Mouse (Mus musculus): ENCODE measurements around the gene Gm13420. TPM values are rescaled to one million over a fixed set of nuclear protein-coding genes. Genes with fewer than 3 reads are reported as not detected.

The Gm13420 gene
- polyA plus RNA-seq, 1 experiment from 2014 or later = 0.25 TPM

DNA sequence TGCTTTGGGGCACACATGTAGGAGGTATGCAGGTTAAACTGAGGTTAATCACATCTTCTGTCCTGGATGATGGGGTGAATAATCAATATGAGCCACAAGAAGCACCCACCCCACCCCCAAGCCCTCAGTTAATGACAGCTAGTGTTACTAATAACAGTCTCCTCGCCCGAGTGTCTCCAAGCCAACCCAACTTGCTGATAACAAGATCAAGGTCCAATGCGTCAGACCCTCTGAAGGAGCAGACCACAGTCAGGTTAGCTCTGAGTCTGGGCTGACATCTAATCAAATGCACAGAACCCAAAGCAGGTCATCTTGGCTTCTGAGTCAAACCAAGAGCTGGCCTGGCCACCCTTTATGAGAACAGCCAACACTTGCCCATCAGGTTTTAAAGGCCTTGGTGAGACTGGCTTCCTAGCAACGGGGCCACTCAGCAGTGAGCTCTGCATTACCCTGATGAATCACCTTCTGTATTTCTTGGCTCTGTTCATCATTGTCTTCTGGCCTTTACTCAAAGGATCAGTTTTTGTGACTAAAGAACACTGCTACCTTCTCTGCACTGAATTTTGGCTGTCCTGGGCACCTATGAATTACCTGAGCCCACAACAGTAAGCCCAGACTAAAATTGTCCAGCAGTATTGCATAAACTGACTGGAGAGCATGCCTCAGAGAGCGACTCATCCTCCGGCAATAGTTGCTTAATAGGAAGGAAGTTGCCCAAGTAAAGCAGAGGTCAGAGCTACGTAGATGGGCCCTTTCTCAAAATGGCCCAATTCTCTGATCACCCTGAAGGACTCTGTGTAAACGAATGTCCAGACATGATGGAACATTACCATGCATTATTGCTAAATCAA, 20.4 kb upstream of the Gm13420 start:
- 91% methylated on average over 8 of the region's 8 CpGs for WGBS
- Histone ChIP-seq H3K9ac (replicated peaks; ENCODE audit: low read length) (no peak overlapping the region), H3K4me1 (ENCODE audit: control insufficient read depth, insufficient read depth, low read length) (no peaks in the 10 kb centered on the region), H3K4me3 (ENCODE audit: low read depth, low read length) (no peak overlapping the region), H3K36me3 (replicated peaks; ENCODE audit: control insufficient read depth, insufficient read depth, low read depth, low read length) (peaks cover 3% of the 10 kb centered on the region), H3K9me3 (replicated peaks; ENCODE audit: control insufficient read depth, low read length) (no peaks in the 10 kb centered on the region), H3K27me3 (ENCODE audit: control insufficient read depth, insufficient read depth, low read length) (no peaks in the 10 kb centered on the region), H3K4me2 (ENCODE audit: low read depth, low read length) (no peak overlapping the region), H3K27ac (replicated peaks; ENCODE audit: low read depth, low read length) (no peak overlapping the region)
- ATAC-seq (replicated peaks; ENCODE audit: insufficient number of reproducible peaks, low FRiP score, low TSS enrichment, low read depth) (no peak), DNase-seq (ENCODE audit: low spot score) (no peak)

DNA sequence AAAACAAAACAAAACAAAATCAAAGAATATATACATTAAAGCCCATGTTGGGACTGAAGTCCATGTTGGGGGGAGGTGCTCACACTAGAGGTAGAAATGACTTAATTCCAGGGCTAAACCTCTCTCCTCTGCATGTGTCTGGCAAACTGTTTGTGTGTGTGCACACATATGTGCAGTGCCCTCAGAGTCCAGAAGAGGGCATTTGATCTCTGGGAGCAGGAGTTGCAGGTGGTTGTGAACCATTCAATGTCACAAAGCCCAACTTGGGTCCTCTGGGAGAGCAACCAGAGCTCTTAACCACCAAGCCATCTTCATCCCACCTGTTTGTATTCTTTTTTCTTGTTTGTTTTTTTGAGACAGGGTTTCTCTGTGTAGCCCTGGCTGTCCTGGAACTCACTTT, 18.7 kb upstream of the Gm13420 start:
- Histone ChIP-seq H3K4me1 (ENCODE audit: control insufficient read depth, insufficient read depth, low read length) (no peaks in the 10 kb centered on the region), H3K36me3 (replicated peaks; ENCODE audit: control insufficient read depth, insufficient read depth, low read depth, low read length) (peaks cover 3% of the 10 kb centered on the region)

DNA sequence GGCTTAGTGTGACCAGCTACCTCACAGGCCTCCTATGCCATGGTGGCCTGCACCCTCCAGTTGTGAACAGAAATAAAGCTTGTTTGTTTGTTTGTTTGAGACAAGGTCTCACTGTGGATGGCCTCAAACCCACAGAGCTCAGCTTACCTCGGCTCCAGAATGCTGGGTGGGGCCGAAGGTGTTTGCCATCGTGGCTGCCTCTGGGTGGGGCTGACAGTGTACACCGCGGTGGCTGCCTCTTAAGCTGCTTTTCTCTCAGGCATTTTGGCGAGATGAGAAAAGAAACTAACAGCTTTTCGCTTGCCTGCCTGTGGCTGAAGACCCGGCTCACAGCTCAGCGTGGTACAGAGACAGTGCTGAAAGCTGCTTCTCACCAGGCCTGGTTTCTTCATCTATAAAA, 17.4 kb upstream of the Gm13420 start:
- Histone ChIP-seq H3K4me1 (ENCODE audit: control insufficient read depth, insufficient read depth, low read length) (no peaks in the 10 kb centered on the region), H3K4me2 (ENCODE audit: low read depth, low read length) (no peak overlapping the region), H3K9me3 (replicated peaks; ENCODE audit: control insufficient read depth, low read length) (no peaks in the 10 kb centered on the region), H3K9ac (replicated peaks; ENCODE audit: low read length) (no peak overlapping the region), H3K4me3 (ENCODE audit: low read depth, low read length) (no peak overlapping the region), H3K36me3 (replicated peaks; ENCODE audit: control insufficient read depth, insufficient read depth, low read depth, low read length) (peaks cover 2% of the 10 kb centered on the region), H3K27me3 (ENCODE audit: control insufficient read depth, insufficient read depth, low read length) (no peaks in the 10 kb centered on the region), H3K27ac (replicated peaks; ENCODE audit: low read depth, low read length) (no peak overlapping the region)
- 71% methylated on average over 9 of the region's 9 CpGs for WGBS
- DNase-seq (ENCODE audit: low spot score) (no peak), ATAC-seq (replicated peaks; ENCODE audit: insufficient number of reproducible peaks, low FRiP score, low TSS enrichment, low read depth) (no peak)

More for the DNA sequence above, 18.7 kb upstream of the Gm13420 start:
- H3K27ac ChIP-seq (replicated peaks; ENCODE audit: low read depth, low read length) = no peak overlapping the region
- no peak overlapping the region for H3K9ac ChIP-seq (replicated peaks; ENCODE audit: low read length)
- no peak for DNase-seq (ENCODE audit: low spot score)
- H3K4me2 ChIP-seq (ENCODE audit: low read depth, low read length) = no peak overlapping the region
- H3K4me3 ChIP-seq (ENCODE audit: low read depth, low read length) = no peak overlapping the region
- no peak for ATAC-seq (replicated peaks; ENCODE audit: insufficient number of reproducible peaks, low FRiP score, low TSS enrichment, low read depth)
- no peaks in the 10 kb centered on the region for H3K9me3 ChIP-seq (replicated peaks; ENCODE audit: control insufficient read depth, low read length)
- H3K27me3 ChIP-seq (ENCODE audit: control insufficient read depth, insufficient read depth, low read length) = no peaks in the 10 kb centered on the region

DNA sequence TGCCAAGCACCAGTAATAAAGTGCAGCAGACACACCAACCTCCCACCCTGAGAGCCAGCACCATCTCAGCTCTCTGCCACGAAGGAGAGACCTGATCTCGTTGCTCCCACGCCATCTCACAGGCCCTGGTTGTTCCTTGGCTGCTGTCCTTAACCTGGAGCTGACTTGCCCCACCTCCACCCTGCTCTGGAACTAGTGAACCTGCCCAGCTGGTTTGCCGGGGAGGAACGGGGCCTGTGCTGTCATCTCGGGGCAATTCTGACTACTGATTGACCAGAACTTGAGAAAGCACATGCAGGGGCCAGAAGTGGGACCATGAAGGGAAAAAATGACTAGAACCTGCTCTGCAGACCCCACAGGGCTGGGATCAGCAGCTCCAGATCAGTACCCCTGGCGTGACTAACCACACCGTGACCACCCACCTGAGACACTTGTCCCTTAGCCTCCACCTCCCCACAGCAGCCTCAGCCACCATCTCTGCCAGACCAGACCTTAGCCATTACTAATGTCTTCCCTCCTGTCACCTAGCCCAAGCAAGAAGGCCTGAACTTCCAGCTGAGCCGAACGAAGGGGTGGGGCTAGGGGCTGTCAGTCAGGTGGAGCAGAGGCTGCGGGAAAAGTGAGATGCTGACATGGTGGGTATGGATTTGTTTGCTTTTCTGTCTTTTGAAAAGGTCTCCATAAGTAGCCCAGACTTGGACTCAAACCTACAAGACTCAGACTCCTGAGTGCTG, 16.7 kb upstream of the Gm13420 start:
- H3K9ac ChIP-seq (replicated peaks; ENCODE audit: low read length) = no peak overlapping the region
- H3K27ac ChIP-seq (replicated peaks; ENCODE audit: low read depth, low read length) = no peak overlapping the region
- no peaks in the 10 kb centered on the region for H3K27me3 ChIP-seq (ENCODE audit: control insufficient read depth, insufficient read depth, low read length)
- H3K36me3 ChIP-seq (replicated peaks; ENCODE audit: control insufficient read depth, insufficient read depth, low read depth, low read length) = no peaks in the 10 kb centered on the region; the same call in 1 of the 2 replicates
- no peaks in the 10 kb centered on the region for H3K4me1 ChIP-seq (ENCODE audit: control insufficient read depth, insufficient read depth, low read length)
- no peak for DNase-seq (ENCODE audit: low spot score)
- H3K9me3 ChIP-seq (replicated peaks; ENCODE audit: control insufficient read depth, low read length) = no peaks in the 10 kb centered on the region
- H3K4me3 ChIP-seq (ENCODE audit: low read depth, low read length) = no peak overlapping the region
- ATAC-seq (replicated peaks; ENCODE audit: insufficient number of reproducible peaks, low FRiP score, low TSS enrichment, low read depth) = no peak
- WGBS = 70% methylated on average over 11 of the region's 11 CpGs
- H3K4me2 ChIP-seq (ENCODE audit: low read depth, low read length) = no peak overlapping the region

DNA sequence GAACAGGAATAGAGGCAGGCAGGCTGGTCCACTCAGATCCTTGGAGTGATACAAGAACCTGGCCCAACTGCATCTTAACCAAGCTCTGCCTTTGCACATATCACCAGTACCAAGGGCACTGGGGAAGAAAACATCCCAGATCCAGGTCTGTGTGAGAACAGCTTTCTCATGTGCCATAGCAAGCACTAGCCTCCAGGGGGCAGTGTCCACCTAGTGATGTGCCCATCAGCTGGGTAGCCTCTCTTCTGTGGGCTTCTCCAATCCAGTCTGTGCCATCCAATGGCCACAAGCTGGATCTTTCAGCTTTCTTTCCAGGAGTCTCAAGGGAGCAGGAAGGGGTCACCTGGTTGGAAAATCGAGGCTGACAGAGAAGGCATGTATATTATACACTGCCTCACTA, 13.3 kb upstream of the Gm13420 start:
- Histone ChIP-seq H3K4me1 (ENCODE audit: control insufficient read depth, insufficient read depth, low read length) (no peaks in the 10 kb centered on the region), H3K36me3 (replicated peaks; ENCODE audit: control insufficient read depth, insufficient read depth, low read depth, low read length) (no peaks in the 10 kb centered on the region), H3K9ac (replicated peaks; ENCODE audit: low read length) (no peak overlapping the region), H3K4me3 (ENCODE audit: low read depth, low read length) (no peak overlapping the region), H3K4me2 (ENCODE audit: low read depth, low read length) (no peak overlapping the region), H3K9me3 (replicated peaks; ENCODE audit: control insufficient read depth, low read length) (no peaks in the 10 kb centered on the region), H3K27me3 (ENCODE audit: control insufficient read depth, insufficient read depth, low read length) (no peaks in the 10 kb centered on the region), H3K27ac (replicated peaks; ENCODE audit: low read depth, low read length) (no peak overlapping the region)
- ATAC-seq (replicated peaks; ENCODE audit: insufficient number of reproducible peaks, low FRiP score, low TSS enrichment, low read depth) (0 out of 2 replicates have a peak, but pooled peaks have one; percentile 12), DNase-seq (ENCODE audit: low spot score) (peak; percentile 84)
- 0% methylated on average over 1 of the region's 1 CpGs for WGBS

DNA sequence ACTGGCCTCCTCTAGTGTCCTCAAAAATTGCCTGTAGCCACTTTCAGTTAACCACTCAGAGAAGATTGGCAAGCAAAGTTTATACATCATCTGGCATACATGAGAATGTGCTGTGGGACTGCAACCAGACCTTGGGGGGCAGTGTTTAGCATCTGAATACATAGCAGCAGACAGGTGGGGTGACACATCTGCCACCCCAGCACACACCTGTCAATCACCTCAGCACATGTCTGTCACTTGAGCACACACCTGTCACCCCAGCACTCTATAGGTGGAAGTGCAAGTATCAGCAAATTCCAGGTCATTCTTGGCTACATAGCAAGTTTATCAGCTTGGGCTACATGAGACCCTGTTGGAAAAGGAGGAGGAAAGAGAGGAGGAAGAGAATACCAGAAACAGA, 4.2 kb upstream of the Gm13420 start:
- DNase-seq (ENCODE audit: low spot score) = no peak
- Histone ChIP-seq H3K9me3 (replicated peaks; ENCODE audit: control insufficient read depth, low read length) (no peaks in the 10 kb centered on the region), H3K4me3 (ENCODE audit: low read depth, low read length) (no peak overlapping the region), H3K9ac (replicated peaks; ENCODE audit: low read length) (no peak overlapping the region), H3K4me1 (ENCODE audit: control insufficient read depth, insufficient read depth, low read length) (peaks cover 5% of the 10 kb centered on the region), H3K4me2 (ENCODE audit: low read depth, low read length) (no peak overlapping the region), H3K36me3 (replicated peaks; ENCODE audit: control insufficient read depth, insufficient read depth, low read depth, low read length) (no peaks in the 10 kb centered on the region), H3K27ac (replicated peaks; ENCODE audit: low read depth, low read length) (no peak overlapping the region), H3K27me3 (ENCODE audit: control insufficient read depth, insufficient read depth, low read length) (peaks cover 19% of the 10 kb centered on the region)
- no peak for ATAC-seq (replicated peaks; ENCODE audit: insufficient number of reproducible peaks, low FRiP score, low TSS enrichment, low read depth)

DNA sequence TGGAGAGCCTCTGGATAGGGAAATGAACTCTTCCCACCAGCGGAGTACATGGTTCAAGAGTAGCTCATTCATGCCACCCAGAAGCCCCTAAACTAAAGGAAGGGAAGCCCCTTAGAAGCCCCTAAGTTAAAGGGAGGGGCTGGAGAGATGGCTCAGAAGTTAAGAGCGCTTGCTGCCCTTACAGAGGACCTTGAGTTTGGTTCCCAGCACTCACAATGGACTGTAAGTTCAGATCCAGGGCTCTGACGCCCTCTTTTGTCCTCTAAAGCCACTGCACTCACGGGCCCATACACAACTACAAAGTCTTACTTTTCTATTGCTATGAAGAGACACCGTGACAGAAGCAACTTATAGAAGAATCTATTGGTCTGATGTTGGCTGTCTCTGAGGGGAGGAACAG, 912 bp upstream of the Gm13420 start:
- 87% methylated on average over 5 of the region's 5 CpGs for WGBS
- no peak for ATAC-seq (replicated peaks; ENCODE audit: insufficient number of reproducible peaks, low FRiP score, low TSS enrichment, low read depth)
- peaks cover 27% of the 10 kb centered on the region for H3K27me3 ChIP-seq (ENCODE audit: control insufficient read depth, insufficient read depth, low read length)

DNA sequence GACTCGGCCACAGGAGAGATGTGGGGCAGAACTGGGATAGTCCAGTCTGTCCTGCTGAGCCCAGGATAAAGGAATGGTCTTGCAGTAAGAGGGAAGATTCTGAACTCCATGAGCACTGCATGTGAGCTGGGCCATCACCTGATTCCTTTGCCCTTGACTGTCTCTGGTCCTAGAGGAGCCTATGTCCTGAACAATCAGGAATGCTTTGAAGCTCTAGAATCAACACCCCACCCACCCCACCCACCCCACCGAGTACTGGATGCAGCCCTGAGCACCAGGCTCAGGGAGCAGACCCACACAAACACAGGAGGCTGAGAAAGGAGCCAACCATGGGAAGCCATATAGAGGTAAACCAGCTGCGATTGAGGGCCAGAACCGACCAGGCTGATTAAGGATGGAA, 3.0 kb downstream of the Gm13420 start:
- Histone ChIP-seq H3K36me3 (replicated peaks; ENCODE audit: control insufficient read depth, insufficient read depth, low read depth, low read length) (no peaks in the 10 kb centered on the region), H3K4me3 (ENCODE audit: low read depth, low read length) (no peak overlapping the region), H3K4me1 (ENCODE audit: control insufficient read depth, insufficient read depth, low read length) (peaks cover 5% of the 10 kb centered on the region), H3K4me2 (ENCODE audit: low read depth, low read length) (no peak overlapping the region), H3K9ac (replicated peaks; ENCODE audit: low read length) (no peak overlapping the region), H3K27me3 (ENCODE audit: control insufficient read depth, insufficient read depth, low read length) (peaks cover 42% of the 10 kb centered on the region), H3K9me3 (replicated peaks; ENCODE audit: control insufficient read depth, low read length) (no peaks in the 10 kb centered on the region), H3K27ac (replicated peaks; ENCODE audit: low read depth, low read length) (no peak overlapping the region)
- WGBS = 80% methylated on average over 4 of the region's 4 CpGs
- no peak for ATAC-seq (replicated peaks; ENCODE audit: insufficient number of reproducible peaks, low FRiP score, low TSS enrichment, low read depth)
- no peak for DNase-seq (ENCODE audit: low spot score)

More for the DNA sequence above, 912 bp upstream of the Gm13420 start:
- H3K36me3 ChIP-seq (replicated peaks; ENCODE audit: control insufficient read depth, insufficient read depth, low read depth, low read length) = no peaks in the 10 kb centered on the region
- H3K4me1 ChIP-seq (ENCODE audit: control insufficient read depth, insufficient read depth, low read length) = peaks cover 5% of the 10 kb centered on the region
- no peak for DNase-seq (ENCODE audit: low spot score)
- no peak overlapping the region for H3K9ac ChIP-seq (replicated peaks; ENCODE audit: low read length)
- H3K9me3 ChIP-seq (replicated peaks; ENCODE audit: control insufficient read depth, low read length) = no peaks in the 10 kb centered on the region
- H3K4me3 ChIP-seq (ENCODE audit: low read depth, low read length) = no peak overlapping the region
- no peak overlapping the region for H3K4me2 ChIP-seq (ENCODE audit: low read depth, low read length)
- no peak overlapping the region for H3K27ac ChIP-seq (replicated peaks; ENCODE audit: low read depth, low read length)
